Mouse (Mus musculus) effector memory CD4-positive, alpha-beta T cell, adult 7 months (primary cell): Measurements from ENCODE around the gene Tnnc1. TPM values are rescaled to one million over a fixed set of nuclear protein-coding genes. Genes with fewer than 3 reads are reported as not detected.

ENCODE experiments used
- polyA plus RNA-seq: library from polyadenylated mRNA; unstranded; fragments of 100-300 nt; shearing (Covaris generic); gene quantifications from one replicate; pipeline ENCODE4 v1.2.1, GENCODE M21; 2017

Tnnc1 gene
- polyA plus RNA-seq: 0.60 TPM

DNA sequence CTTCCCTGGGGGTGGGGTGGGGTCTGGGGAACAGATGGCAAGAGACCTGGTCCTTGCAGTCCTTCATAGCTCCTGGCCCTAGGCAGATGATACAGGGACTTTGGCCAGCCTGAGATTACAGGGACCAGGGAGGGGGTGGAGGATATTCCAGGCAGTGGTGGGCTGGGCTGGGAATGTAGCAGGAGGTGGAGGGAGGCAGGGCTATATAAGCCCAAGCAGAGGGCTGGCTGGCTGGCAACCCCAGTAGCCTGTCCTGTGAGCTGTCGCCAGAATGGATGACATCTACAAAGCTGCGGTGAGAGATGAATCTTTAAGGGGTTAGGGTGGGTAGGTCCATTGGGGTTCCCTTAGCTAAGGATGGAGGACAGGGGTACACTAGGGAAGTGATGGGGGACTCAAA is at the start of gene Tnnc1:
Gene Tnnc1 (plus strand): TSS at position 229 of the 400 bp plus-strand sequence.

GRCm38 (mm10) chr14:31168425-31168824 is 39.7 kb upstream of the Tnnc1 start, which contains the start of gene Stab1:
Gene Stab1, minus strand, starts transcription at chr14:31168641.

DNA sequence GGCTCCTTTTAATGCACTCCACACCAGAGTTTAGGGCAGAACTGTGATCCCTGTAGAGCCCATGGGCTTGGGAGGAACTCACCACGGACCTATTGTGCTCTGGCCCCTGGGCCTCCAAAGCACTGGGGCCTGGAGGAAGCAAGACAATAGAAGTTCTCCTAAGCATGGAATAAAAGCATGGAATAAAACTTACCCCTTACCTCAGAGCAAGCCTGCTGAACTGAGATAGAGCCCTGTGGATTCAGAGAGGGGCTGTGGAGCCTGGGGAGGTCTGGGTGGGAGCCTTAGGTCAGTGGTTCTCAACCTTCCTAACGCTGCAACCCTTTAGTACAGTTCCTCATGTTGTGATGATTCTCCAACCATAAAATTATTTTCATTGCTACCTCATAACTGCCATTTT is 8.7 kb downstream of the Tnnc1 start, which contains the start of gene Nisch:
Gene Nisch (minus strand): TSS at position 101 of the 400 bp plus-strand sequence.

DNA sequence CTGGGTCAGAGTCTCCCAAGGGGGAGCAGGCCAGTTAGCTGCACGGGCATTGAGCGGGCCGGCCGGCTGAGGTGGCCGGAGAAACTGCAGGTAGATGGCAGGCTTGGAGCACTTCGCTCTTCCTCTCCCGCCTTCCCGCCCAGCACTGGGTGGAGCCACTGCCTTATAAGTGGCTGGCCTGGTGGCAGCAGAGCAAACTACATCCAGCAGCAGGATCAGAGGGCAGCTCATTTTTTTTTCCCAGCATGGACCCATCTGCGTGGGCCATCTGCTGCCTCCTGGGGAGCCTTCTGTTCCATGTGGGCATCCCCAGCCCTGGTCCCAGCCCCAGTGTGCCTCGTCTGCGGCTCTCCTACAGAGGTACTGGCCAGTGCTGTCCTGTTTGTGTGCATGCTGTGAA is 9.6 kb downstream of the Tnnc1 start, which contains the start of gene Sema3g:
Gene Sema3g (plus strand): TSS at position 195 of the 400 bp plus-strand sequence.

DNA sequence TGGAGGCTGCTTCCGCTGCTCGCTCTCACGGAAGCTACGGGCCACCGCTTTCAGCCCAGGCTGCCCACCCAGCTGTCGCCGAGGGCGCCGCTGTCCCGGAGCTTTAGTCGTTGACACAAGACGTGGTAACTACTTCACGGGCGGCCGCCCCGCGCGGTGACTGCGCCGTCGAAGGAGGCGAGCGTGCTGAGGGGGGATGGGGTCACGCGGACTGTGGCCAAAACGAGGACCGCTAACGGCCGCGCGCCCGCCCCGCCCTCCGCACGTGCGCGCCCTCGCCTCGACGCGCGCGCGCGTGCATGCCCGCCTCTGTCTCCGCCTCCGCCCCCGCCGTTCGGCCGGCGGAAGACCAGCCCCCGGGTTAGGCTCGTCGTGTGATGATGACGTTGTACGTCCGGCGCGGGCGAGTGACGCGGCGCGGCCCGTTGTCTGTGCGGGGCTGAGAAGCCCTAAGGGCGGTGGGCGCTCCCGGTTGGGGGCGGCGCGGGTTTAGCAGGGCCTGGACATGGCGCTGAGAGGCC is 43.0 kb downstream of the Tnnc1 start, which contains the start of the genes Phf7 and Bap1:
Gene Phf7 (minus strand): TSS at position 234 of the 521 bp plus-strand sequence.
Gene Bap1 (plus strand): TSS at position 367 of the 521 bp plus-strand sequence.

Other genes starting within 250 kb of the Tnnc1 start
- 7.8 TPM for gene Glt8d1, start 206.9 kb upstream of the Tnnc1 start, polyA plus RNA-seq
- gene Spcs1, start 206.6 kb upstream of the Tnnc1 start, polyA plus RNA-seq: 155 TPM
- 143 TPM for gene Pbrm1, start 189.2 kb upstream of the Tnnc1 start, polyA plus RNA-seq
- 118 TPM for gene Gnl3, start 189.2 kb upstream of the Tnnc1 start, polyA plus RNA-seq
- 55.9 TPM for gene Smim4, start 79.4 kb upstream of the Tnnc1 start, polyA plus RNA-seq
- not detected for gene Nt5dc2, start 77.3 kb upstream of the Tnnc1 start, polyA plus RNA-seq
- gene Stab1, start 39.7 kb upstream of the Tnnc1 start, polyA plus RNA-seq: not detected
- 186 TPM for gene Nisch, start 8.6 kb downstream of the Tnnc1 start, polyA plus RNA-seq
- gene Sema3g, start 9.5 kb downstream of the Tnnc1 start, polyA plus RNA-seq: 0.09 TPM
- 7.2 TPM for gene Phf7, start 43.0 kb downstream of the Tnnc1 start, polyA plus RNA-seq
- gene Bap1, start 43.1 kb downstream of the Tnnc1 start, polyA plus RNA-seq: 79.9 TPM
- not detected for gene Dnah1, start 115.6 kb downstream of the Tnnc1 start, polyA plus RNA-seq
- gene Capn7, start 128.3 kb downstream of the Tnnc1 start, polyA plus RNA-seq: 52.5 TPM
- gene Sh3bp5, start 227.8 kb downstream of the Tnnc1 start, polyA plus RNA-seq: 55.8 TPM